Mouse (Mus musculus) retina, embryonic 14.5 days (tissue): ENCODE measurements around the gene Ednrb.
"Not testable (repeated sequence)": the region's sequence is repeated elsewhere in the genome, so short reads cannot be mapped to it uniquely, and the experiment has no call there.

Experiments
- DNase-seq: peaks from one replicate; pipeline ENCODE4 v3.0.0-alpha.2; 2015; ENCODE audit warnings: low spot score

Ednrb gene

GRCm38 (mm10) chr14:103822590-103822989 is 21.6 kb downstream of the Ednrb start:
- no peak for DNase-seq

- DNase-seq = no peak
These were observed 27.4 kb downstream of the Ednrb start for GRCm38 (mm10) chr14:103816637-103817308.

DNA sequence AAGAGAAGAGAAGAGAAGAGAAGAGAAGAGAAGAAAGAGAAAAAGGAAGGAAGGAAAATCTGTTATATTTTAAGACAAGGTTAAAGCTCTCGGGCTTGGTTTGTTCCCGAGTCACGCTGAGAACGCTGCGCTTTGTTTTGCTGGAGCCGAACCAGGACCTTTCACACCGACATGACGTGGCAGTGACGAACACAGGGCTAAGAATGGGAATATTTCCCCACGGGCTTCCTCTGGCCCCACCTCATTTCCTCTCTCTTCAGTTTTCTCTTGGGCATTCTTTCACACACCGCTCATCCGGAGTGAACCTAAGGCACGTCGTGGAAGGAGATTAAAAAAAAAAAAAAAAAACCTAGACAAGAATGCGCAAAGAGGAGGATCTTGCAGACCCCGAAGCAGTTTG is 28.7 kb downstream of the Ednrb start:
- DNase-seq = no peak

GRCm38 (mm10) chr14:103814015-103814691 is 30.0 kb downstream of the Ednrb start:
- no peak for DNase-seq

DNA sequence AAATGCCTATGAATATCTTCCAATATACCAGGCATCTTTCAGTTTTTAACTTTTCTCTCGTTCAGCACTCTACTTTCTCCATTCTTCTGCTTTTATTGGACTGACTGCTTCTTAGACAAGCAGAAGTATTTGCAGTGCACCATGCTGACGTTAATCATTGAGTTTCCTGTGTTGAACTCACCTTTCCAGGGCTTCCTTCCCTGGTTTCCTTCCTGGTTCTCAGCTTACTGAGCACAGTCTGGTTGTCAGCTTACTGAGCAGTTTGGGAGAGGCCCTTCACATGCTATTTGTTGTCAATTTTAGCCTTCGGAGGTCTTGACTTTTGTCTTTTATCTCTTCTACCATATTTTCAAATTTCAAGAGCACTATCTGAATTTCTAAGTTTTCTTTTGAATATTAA is 31.0 kb downstream of the Ednrb start:
- no peak for DNase-seq

DNA sequence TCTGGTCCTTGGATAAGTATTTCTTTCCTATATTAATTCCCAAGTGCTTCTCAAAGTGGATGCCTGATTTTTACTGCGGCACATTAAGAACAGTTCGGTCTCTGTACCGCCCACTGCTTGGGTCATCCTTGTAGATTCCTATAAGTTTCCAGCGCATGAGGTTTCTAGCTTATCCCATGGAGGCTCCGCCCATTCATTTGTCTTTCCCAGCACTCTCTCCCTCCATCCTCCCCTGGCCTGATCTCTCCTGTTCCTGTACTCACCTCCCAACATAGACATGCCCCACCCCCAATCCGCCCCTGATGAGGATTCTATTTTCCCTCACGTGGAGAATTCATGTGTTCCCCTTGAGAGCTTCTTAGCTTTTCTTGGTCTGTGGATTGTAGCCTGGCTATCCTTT is 32.9 kb downstream of the Ednrb start:
- DNase-seq = no peak

DNA sequence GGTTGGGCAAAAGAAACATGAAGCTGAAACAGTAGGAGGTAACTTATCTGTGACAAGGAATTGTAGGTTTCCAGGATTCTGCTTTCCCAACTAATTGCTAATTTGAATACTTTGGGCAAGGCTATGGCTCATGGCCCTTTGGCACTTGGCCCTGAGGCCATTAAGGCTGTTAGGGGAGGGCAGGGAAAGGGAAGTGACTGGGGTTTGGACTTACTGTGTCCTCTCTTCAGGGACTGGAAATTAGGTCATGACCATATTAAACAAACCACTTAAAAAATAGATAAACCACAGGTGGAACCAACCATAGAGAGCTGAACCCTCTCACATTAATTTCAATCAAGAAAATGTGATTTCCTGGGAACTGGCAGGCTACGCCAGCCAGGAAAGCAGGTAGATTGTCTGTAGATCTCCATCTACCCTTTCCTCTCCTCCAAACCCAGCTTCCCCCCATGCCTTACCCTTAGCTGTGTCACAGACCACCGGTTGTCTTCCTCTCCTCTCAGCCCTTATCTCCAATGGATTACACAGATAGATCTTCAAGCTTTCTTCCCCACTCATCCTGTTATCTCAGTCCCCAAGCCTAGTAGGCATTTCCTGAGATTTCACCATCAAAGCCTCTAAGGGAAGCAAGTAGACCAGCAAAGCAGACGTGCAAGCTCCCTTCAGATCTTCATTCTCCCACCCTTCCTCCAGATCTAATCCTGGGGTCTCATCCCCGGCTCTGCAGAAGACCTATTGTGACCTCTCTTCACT is 40.1 kb downstream of the Ednrb start:
- no peak for DNase-seq

- no peak for DNase-seq
These were observed 47.1 kb downstream of the Ednrb start for GRCm38 (mm10) chr14:103797123-103797522.

GRCm38 (mm10) chr14:103795591-103795990 is 48.6 kb downstream of the Ednrb start:
- DNase-seq = no peak

GRCm38 (mm10) chr14:103793409-103793808 is 50.8 kb downstream of the Ednrb start:
- DNase-seq = no peak

DNA sequence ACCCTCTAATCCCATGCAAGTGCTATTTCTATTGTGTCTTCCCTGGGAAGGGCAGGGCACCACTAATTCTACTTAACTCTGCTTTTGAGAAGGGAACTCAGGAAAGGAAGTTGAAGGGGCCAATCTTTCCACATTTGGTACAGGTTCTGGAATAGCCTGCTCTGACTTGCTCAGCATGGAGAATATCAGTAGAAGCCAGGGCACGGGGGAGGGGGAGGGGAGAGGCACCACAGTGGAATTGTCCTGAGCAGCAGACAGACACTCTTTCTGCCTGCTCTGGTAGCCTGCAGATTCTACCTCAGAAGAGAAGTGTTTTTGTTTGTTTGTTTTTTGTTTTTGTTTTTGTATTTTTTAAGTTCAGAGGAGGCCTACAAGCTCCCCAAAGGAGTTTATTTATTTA is 51.5 kb downstream of the Ednrb start:
- peak; percentile 46 for DNase-seq

DNA sequence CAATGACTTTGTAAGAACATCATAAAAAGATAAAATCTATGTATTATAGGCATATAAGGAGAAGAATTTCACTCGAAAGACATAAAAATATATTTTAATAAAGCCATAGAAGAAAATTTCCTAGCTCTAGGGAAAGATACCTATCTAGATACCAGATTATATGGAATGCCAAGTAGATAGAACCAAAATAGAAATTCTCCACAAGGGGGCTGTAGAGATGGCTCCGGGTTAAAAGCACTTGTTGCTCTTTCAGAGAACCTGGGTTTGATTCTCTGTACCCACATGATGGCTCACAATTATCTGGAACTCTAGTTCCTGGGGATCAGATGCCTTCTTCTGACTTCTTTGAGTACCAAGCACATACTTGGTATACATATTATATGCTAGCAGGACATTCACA is 56.7 kb downstream of the Ednrb start:
- DNase-seq = no peak

GRCm38 (mm10) chr14:103785096-103785965 is 58.9 kb downstream of the Ednrb start:
- DNase-seq = no peak

DNA sequence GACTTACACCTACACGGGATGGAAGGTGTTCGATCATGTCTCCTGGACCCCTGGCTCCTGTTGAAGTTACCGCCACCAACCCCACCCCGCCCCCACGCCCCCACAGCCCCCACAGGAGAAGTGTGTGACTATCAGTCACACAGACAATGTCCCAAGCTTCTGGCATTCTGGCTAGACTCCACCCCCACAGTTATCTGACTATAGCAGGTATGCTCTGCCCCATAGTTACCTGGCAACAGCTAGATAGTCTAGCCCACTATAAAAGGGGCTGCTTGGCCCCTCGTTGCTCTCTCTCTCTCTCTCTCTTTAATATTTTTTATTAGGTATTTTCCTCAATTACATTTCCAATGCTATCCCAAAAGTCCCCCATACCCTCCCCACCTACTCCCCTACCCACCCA is 63.9 kb downstream of the Ednrb start:
- DNase-seq = not testable (repeated sequence)

DNA sequence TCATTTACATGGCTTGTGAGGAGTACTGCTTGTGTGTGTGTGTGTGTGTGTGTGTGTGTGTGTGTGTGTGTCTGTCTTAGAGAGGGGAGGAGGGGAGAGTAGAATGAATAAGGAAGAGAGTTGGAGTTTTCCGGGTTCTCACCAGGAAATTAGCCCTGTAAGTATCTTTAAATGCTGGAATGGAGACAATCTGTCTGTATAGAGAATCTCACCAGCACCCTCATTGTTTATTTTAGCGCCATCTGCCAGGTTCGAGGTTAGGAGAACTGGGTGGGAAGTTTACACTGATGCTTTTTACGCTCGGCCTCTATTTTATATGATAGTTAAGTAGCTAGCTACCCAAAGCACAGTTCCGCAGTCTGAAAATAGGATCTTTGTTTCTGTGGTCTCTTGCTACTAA is 64.9 kb downstream of the Ednrb start:
- peak; percentile 24 for DNase-seq

- DNase-seq = peak; percentile 63
These were observed 65.6 kb downstream of the Ednrb start for GRCm38 (mm10) chr14:103778533-103779151.

- peak; percentile 82 for DNase-seq
These were observed 66.2 kb downstream of the Ednrb start for GRCm38 (mm10) chr14:103778009-103778431.

DNA sequence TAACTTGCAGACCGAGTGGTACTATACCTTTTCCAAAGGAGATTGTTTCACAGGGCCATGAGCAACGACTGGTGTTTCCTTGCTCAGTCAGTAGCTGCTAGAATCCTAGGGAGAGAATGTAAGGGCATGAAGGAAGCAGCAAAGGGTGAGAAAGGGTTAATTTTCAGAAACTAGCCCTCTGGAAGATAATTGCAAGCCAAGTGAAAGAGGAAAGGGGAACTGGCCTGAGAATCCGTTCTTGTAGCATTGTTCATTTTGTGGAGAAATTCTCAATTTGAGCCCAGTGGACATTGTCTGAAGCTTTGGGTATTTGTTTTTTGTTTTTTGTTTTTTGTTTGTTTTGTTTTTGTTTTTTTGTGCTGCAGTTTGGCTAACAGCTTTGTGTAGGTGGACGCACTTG is 66.8 kb downstream of the Ednrb start:
- DNase-seq = peak; percentile 74

- DNase-seq = peak; percentile 32
These were observed 74.6 kb downstream of the Ednrb start for GRCm38 (mm10) chr14:103769319-103770245.

- DNase-seq = no peak
These were observed 76.7 kb downstream of the Ednrb start for GRCm38 (mm10) chr14:103767488-103767887.
